Mouse (Mus musculus) frontal cortex, adult (tissue): ENCODE data around the gene Wfdc5.
A peak's percentile ranks its signal among the peaks of the same experiment; 100 is the strongest.

Experiments
- ATAC-seq: cut with Nextera tagmentation; 2 replicates; pipeline ENCODE4 v1.9.2; 2017; ENCODE audit warnings: mild to moderate bottlenecking, moderate library complexity, mixed read lengths; ENCODE audit not compliant: low TSS enrichment

Wfdc5 gene

GRCm38 (mm10) chr2:164174649-164175395 is 7.7 kb downstream of the Wfdc5 start:
- peak; percentile 78 for ATAC-seq

- no peak for ATAC-seq
Measured at GRCm38 (mm10) chr2:164173394-164173793, 9.1 kb downstream of the Wfdc5 start.

GRCm38 (mm10) chr2:164170902-164171301 is 11.6 kb downstream of the Wfdc5 start, which contains the start of gene Kcns1:
Kcns1 (minus strand) TSS chr2:164171113.
- peak; percentile 6; the same call in 1 of the 2 replicates for ATAC-seq

DNA sequence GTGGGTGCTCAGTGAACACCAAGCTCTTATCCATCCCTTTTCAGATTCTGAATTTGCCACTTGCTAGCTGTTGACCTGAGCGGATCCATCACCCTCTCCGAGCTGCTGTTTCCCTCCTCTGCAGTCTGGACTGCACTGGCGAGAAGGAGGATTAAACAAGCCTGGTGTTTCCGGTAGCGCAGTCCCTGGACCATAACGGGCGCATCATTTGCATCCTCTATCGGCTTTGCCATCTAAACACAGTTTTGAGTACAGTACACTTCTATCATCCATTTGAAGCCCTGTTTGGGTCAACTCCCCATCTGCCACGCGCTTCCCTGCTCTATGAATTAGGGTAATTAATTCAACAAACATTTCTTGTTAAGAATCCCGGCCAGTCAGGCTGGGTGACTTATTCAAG is 12.2 kb downstream of the Wfdc5 start:
- peak; percentile 29; the same call in 1 of the 2 replicates for ATAC-seq

GRCm38 (mm10) chr2:164168571-164168946 is 14.0 kb downstream of the Wfdc5 start:
- ATAC-seq, result peak; percentile 20

DNA sequence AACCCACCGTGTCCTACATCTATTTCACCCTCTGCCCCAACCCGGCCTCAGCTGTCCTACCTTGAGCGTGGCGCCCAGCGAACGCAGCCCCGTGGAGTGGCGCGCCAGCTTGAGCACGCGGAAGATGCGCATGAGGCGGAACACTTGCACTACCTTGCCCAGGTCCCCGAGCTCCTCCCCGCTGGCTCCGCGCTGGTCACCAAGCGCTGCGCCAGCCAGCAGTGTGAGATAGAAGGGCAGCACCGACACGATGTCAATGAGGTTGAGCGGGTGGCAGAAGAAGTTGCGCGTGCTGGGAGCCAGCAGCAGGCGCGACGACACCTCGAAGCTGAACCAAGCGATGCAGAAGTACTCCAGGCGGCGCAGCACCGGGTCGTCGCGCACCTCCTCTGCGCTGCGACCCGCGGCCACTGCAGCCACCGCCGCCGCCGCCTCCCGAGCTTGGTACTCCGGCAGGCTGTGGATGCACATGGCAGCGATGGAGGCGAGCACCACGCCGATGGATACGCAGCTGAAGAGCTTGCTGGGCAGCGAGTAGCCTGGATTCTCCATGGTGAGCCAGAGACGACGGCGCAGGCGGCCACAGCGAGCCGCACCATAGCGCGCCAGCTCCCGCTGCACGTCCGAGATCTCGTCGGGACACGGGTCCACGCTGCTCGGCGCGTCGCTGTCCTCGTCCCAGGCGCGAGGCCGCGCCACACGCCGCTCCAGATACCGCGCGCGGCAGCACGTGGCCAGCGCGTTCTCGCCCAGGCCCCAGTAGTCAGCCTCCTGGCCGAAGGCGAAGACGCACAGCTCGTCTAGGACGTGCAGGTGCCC is 14.6 kb downstream of the Wfdc5 start:
- peak; percentile 34 for ATAC-seq

GRCm38 (mm10) chr2:164164941-164165340 is 17.6 kb downstream of the Wfdc5 start:
- no peak for ATAC-seq

- no peak for ATAC-seq
Measured at GRCm38 (mm10) chr2:164161515-164162055, 21.0 kb downstream of the Wfdc5 start.

GRCm38 (mm10) chr2:164158838-164159237 is 23.7 kb downstream of the Wfdc5 start:
- no peak for ATAC-seq

DNA sequence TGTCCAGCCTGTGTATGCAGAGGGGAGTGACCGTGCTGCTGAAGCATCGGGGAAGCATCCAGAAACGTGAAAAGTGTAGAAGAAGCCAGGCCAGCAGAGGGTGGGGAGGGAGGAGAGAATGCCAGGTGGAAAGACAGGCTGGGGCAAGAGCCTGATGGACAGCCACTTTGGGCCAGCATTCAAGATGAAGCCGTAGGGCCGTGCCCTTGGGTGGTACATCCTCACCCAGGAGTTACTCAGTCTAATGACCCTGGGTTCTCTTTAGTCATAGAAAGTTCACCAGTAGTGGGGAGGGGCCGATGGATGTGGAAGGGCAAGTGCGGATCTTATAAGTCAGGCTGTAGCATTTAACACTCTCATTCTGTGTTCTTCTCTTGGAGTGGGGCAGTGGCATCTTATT is 26.4 kb downstream of the Wfdc5 start:
- ATAC-seq, result no peak

- no peak for ATAC-seq
Measured at GRCm38 (mm10) chr2:164154007-164154406, 28.5 kb downstream of the Wfdc5 start.

DNA sequence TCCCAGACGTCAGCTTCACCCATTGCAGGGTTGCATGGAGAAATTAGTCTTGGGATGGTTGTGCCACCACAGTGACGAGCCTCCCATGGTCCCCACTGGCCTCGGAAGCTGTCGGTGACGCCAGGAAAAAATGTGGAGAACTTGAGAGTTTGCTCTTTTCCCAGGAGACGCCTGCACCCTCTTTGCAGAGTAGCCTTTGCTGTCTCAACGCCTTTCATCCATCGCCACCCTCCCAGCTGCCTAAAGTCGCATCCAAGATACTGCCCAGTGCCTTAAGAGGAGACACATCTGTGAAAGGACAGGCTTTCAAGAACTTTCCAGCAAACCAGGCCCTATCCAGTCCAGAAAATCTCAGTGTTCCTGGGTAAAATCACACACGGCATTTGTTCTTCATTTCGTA is 30.2 kb downstream of the Wfdc5 start:
- ATAC-seq, result no peak

DNA sequence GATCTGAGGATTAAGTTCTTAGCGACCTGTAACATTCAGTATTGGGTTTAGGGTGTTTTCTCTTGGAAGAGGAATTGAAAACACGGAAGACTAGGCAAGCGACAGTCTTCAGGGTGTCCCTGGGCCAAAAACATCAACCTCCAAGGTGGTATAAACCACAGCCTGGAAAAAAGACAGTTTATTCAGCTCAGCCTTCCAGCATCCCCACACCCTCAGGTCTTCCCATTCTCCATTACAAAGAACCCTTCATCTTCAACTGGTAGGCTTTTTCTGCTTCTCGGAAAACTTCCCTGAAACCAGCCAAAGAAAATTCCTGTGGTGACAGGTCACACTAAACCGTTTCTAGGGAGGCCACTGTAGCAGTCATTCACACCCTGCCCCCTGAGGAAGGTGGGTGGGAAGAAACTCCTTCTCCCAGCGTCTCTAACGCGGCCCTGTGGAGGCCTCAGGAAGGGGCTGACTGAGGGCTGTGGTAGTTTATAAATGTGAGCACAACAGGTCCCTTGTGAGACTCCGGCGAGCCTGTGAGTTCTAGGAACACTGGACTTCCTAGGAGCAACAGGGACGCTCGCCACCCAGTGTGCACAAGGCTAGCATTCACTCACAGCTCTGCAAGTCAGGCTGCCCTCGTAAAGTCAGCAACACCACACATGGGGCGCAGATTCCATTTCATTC is 32.3 kb downstream of the Wfdc5 start:
- ATAC-seq, result no peak

DNA sequence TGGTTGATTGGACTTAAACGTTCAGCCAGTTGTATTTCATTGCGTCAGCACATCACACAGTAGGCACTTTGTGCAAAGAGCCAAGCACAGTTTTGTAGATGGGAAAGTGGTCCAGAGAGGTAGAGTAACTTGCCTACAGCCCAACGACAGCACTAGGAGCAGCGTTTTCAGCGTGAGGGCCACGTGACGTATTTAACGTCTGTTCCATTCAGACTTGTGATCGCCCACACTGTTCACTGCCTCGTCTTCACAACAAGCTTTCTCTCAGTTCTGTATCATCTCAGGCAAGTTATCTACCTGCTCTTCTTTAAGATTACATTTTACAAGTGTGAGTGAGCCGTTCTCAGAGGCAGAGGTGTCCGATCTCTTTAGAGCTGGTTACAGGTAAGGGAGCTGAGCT is 36.0 kb downstream of the Wfdc5 start:
- 0 out of 2 replicates have a peak, but pooled peaks have one; percentile 21 for ATAC-seq

GRCm38 (mm10) chr2:164144541-164144940 is 38.0 kb downstream of the Wfdc5 start:
- ATAC-seq, result no peak

DNA sequence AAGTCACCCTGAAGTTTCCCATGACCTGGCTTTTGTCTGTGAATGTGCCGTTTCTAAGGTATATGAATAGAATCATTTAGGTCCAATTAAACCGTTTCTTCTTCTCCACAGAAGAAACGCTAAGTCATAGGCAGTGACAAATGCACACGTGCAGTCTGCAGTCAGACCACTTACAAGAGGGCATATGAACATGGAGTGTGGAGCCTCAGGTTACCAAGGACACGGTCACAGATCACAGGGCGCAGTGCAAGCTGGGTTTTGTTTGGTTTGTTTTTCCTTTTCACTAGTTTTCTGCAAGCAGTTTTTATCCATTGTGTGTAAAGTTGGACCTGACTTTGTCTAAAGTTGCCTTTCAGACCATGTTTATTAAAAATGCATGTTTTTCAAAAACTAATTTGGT is 38.5 kb downstream of the Wfdc5 start:
- no peak for ATAC-seq

GRCm38 (mm10) chr2:164142021-164142420 is 40.5 kb downstream of the Wfdc5 start:
- peak; percentile 64 for ATAC-seq

- peak; percentile 86 for ATAC-seq
Measured at GRCm38 (mm10) chr2:164137754-164138153, 44.8 kb downstream of the Wfdc5 start.

DNA sequence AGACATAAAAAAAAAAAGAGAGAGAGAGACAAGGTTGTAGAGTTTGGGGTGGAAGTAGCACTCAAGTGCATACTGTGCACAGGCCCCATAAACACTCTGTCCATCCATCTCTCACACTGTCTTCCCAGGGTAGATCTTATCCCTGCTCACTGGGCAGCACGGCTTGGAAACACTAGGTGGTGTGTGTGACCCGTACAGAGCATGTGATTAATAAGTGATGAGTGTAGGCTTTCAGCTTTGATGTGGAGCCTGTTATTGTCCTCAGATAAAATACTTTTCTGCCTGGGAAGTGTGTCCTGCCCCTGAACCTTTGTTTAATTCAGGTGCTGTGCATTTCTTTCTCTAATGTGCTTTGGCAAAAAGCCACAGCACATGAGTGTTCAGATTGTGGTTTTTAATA is 46.1 kb downstream of the Wfdc5 start:
- ATAC-seq, result no peak

GRCm38 (mm10) chr2:164135367-164135766 is 47.2 kb downstream of the Wfdc5 start:
- ATAC-seq, result no peak

- ATAC-seq, result peak; percentile 58
Measured at GRCm38 (mm10) chr2:164134563-164134962, 48.0 kb downstream of the Wfdc5 start.

DNA sequence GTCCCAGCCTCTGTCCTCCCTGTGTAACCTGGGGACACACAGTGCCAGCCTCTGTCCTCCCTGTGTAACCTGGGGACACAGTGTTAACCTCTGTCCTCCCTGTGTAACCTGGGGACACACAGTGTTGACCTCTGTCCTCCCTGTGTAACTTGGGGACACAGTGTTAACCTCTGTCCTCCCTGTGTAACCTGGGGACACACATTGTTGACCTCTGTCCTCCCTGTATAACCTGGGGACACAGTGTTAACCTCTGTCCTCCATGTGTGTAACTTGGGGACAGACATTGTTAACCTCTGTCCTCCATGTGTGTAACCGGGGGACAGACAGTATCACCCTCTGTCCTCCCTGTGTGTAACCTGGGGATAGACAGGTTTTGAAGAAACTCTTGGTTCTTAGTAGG is 51.0 kb downstream of the Wfdc5 start:
- ATAC-seq, result no peak
